9 mouse cellular contexts compared by ENCODE assay signal in the genomic region with DNA sequence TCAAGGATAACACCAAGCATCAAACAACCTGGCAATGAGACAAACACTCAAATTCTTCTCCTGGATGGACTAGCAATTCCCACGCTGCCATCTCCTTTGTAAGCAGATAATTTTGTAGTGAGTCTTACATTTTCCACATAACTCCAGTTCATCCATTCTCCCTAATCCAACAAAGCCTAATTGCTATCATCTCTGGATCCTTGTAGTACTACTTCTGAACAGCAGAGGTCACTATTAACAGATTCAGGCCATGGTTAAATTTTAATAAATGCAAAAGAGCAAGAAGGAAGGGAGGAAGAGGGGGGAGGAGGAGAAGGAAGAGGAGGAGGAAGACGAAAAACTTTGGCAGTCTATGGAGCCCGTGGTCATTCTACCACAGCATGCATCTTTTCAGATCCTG.
DNase-seq lines count a peak whose midpoint lies in the region; ATAC-seq and TF ChIP-seq lines count a peak whose summit lies in the region.
"Had no signal": no experiment of that assay in that cellular context is flagged by ENCODE, and none has a peak within 500 bp of the region (broad histone marks: within the 10 kb centered on the region; RNA-seq: fewer than 3 reads in every experiment).

No protein-coding gene starts in this region.

- no peak overlapping the region for H3K4me2 ChIP-seq in kidney, postnatal 0 days (ENCODE audit: low read length)
- H3K4me2 ChIP-seq in kidney, embryonic 14.5 days (replicated peaks; ENCODE audit: low read depth, low read length), result no peak overlapping the region
- no peak overlapping the region for H3K4me2 ChIP-seq in stomach, postnatal 0 days (replicated peaks; ENCODE audit: low read depth)
- H3K4me2 ChIP-seq: stomach, embryonic 15.5 days had no signal

- WGBS in kidney, postnatal 0 days, result 31% methylated on average over 3 of the region's 3 CpGs
- 37% methylated on average over 3 of the region's 3 CpGs for WGBS in kidney, embryonic 14.5 days
- WGBS in stomach, postnatal 0 days, result 34% methylated on average over 3 of the region's 3 CpGs

- no peaks in the 10 kb centered on the region for H3K27me3 ChIP-seq in kidney, postnatal 0 days (ENCODE audit: insufficient read depth, low read length)
- H3K27me3 ChIP-seq in kidney, embryonic 14.5 days (ENCODE audit: control insufficient read depth, insufficient read depth, low read length), result no peaks in the 10 kb centered on the region
- no peaks in the 10 kb centered on the region for H3K27me3 ChIP-seq in stomach, postnatal 0 days (ENCODE audit: control insufficient read depth, insufficient read depth, low read length)
- H3K27me3 ChIP-seq: stomach, embryonic 15.5 days had no signal

- peak; percentile 1 for DNase-seq in cerebellum, adult 8-10 months
- DNase-seq in cerebellum, postnatal 25 days, result no peak
- DNase-seq in kidney, postnatal 0 days (ENCODE audit: low spot score), result peak; percentile 70
- peak; percentile 4 for DNase-seq in thymus, postnatal 0 days (ENCODE audit: low spot score)
- DNase-seq in thymus, postnatal 25 days, result no peak
- no peak for DNase-seq in stomach, postnatal 0 days (ENCODE audit: low spot score)
- DNase-seq in adrenal gland, postnatal 14 days, result no peak

- no peak overlapping the region for H3K9ac ChIP-seq in kidney, postnatal 0 days (ENCODE audit: low read depth, low read length)
- no peak overlapping the region for H3K9ac ChIP-seq in kidney, embryonic 14.5 days (ENCODE audit: low read depth, low read length)
- no peak overlapping the region for H3K9ac ChIP-seq in stomach, postnatal 0 days (ENCODE audit: low read length)
- H3K9ac ChIP-seq: stomach, embryonic 15.5 days had no signal

- H3K4me1 ChIP-seq in kidney, postnatal 0 days (replicated peaks; ENCODE audit: insufficient read depth, low read length), result no peaks in the 10 kb centered on the region
- H3K4me1 ChIP-seq in kidney, embryonic 14.5 days (ENCODE audit: control insufficient read depth, insufficient read depth, low read length), result no peaks in the 10 kb centered on the region
- H3K4me1 ChIP-seq in stomach, postnatal 0 days (replicated peaks; ENCODE audit: control insufficient read depth, insufficient read depth), result no peaks in the 10 kb centered on the region
- H3K4me1 ChIP-seq: stomach, embryonic 15.5 days had no signal

- H3K27ac ChIP-seq in kidney, postnatal 0 days, result no peak overlapping the region
- H3K27ac ChIP-seq in kidney, embryonic 14.5 days (ENCODE audit: low read depth, low read length), result no peak overlapping the region
- H3K27ac ChIP-seq in stomach, postnatal 0 days (replicated peaks), result no peak overlapping the region
- H3K27ac ChIP-seq: stomach, embryonic 15.5 days had no signal

- no peak for ATAC-seq in kidney, postnatal 0 days (replicated peaks; ENCODE audit: low FRiP score, low read depth)
- ATAC-seq in kidney, embryonic 14.5 days (ENCODE audit: low FRiP score, low TSS enrichment), result no peak
- no peak for ATAC-seq in stomach, postnatal 0 days (ENCODE audit: low FRiP score, low TSS enrichment)

- TF ChIP-seq EP300 in stomach, postnatal 0 days (optimal IDR thresholded peaks at IDR 0.05), result no peak

- no peak overlapping the region for H3K4me3 ChIP-seq in kidney, postnatal 0 days (replicated peaks; ENCODE audit: low read depth, low read length)
- no peak overlapping the region for H3K4me3 ChIP-seq in kidney, embryonic 14.5 days (ENCODE audit: low read length)
- H3K4me3 ChIP-seq in stomach, postnatal 0 days (ENCODE audit: low read depth, low read length), result no peak overlapping the region
- H3K4me3 ChIP-seq: stomach, embryonic 15.5 days had no signal

- TF ChIP-seq CTCF in kidney, postnatal 0 days (IDR thresholded peaks at IDR 0.05; ENCODE audit: low read depth), result peak; percentile 91
- peak; percentile 87 for TF ChIP-seq CTCF in stomach, postnatal 0 days (IDR thresholded peaks at IDR 0.05; ENCODE audit: low read depth)

- H3K36me3 ChIP-seq in kidney, postnatal 0 days (ENCODE audit: insufficient read depth, low read length), result no peaks in the 10 kb centered on the region
- H3K36me3 ChIP-seq in kidney, embryonic 14.5 days (ENCODE audit: control insufficient read depth, insufficient read depth, low read length), result no peaks in the 10 kb centered on the region
- H3K36me3 ChIP-seq in stomach, postnatal 0 days (ENCODE audit: control insufficient read depth, insufficient read depth, low read length), result no peaks in the 10 kb centered on the region
- H3K36me3 ChIP-seq: stomach, embryonic 15.5 days had no signal

- no peaks in the 10 kb centered on the region for H3K9me3 ChIP-seq in kidney, postnatal 0 days (replicated peaks; ENCODE audit: low read length)
- no peaks in the 10 kb centered on the region for H3K9me3 ChIP-seq in kidney, embryonic 14.5 days (ENCODE audit: control insufficient read depth, low read length)
- no peaks in the 10 kb centered on the region for H3K9me3 ChIP-seq in stomach, postnatal 0 days (ENCODE audit: control insufficient read depth, low read length)
- H3K9me3 ChIP-seq: stomach, embryonic 15.5 days had no signal

Comparison
In these comparisons a context has a peak if more than half of its experiments do, and no peak if none do; other contexts are left out.
1. DNase-seq: peak in cerebellum, adult 8-10 months (single experiment), kidney, postnatal 0 days (single experiment) and thymus, postnatal 0 days (single experiment); none in cerebellum, postnatal 25 days (0 of 2), thymus, postnatal 25 days (single experiment), stomach, postnatal 0 days (single experiment) and adrenal gland, postnatal 14 days (single experiment).